Mouse (Mus musculus): ENCODE measurements around the gene Wfdc9. TPM values are rescaled to one million over a fixed set of nuclear protein-coding genes. Genes with fewer than 3 reads are reported as not detected.
A peak's percentile ranks its signal among the peaks of the same experiment; 100 is the strongest.
"Not testable (repeated sequence)": the region's sequence is repeated elsewhere in the genome, so short reads cannot be mapped to it uniquely, and the experiment has no call there.

The Wfdc9 gene
- total RNA-seq, 2 experiments from 2014 or later = not detected

- intact Hi-C loops (cut with DNase I) = no loop called here
- DNase-seq = no peak
Observed at GRCm38 (mm10) chr2:164635266-164635665, 21.1 kb downstream of the Wfdc9 start.

- no peak for DNase-seq
- intact Hi-C loops (cut with DNase I) = no loop called here
Observed at GRCm38 (mm10) chr2:164621775-164622174, 34.6 kb downstream of the Wfdc9 start.

- DNase-seq = no peak
- intact Hi-C loops (cut with DNase I) = no loop called here
Observed at GRCm38 (mm10) chr2:164619050-164619449, 37.3 kb downstream of the Wfdc9 start.

- no peak for DNase-seq
- intact Hi-C loops (cut with DNase I) = no loop called here
Observed at GRCm38 (mm10) chr2:164615386-164615785, 41.0 kb downstream of the Wfdc9 start.

- intact Hi-C loops (cut with DNase I) = not testable (repeated sequence)
- DNase-seq = peak; percentile 38 to 47
Observed at GRCm38 (mm10) chr2:164613471-164613870, 42.9 kb downstream of the Wfdc9 start, which contains the start of the genes Wfdc6b and Wfdc8. Gene Wfdc6b, plus strand, starts transcription at chr2:164613522. Gene Wfdc8, minus strand, starts transcription at chr2:164613626.

GRCm38 (mm10) chr2:164608781-164609180, 47.6 kb downstream of the Wfdc9 start:
- DNase-seq = no peak
- intact Hi-C loops (cut with DNase I) = no loop called here

- intact Hi-C loops (cut with DNase I) = no loop called here
- DNase-seq = no peak
Observed at GRCm38 (mm10) chr2:164604411-164604810, 52.0 kb downstream of the Wfdc9 start.

GRCm38 (mm10) chr2:164603482-164603881, 52.9 kb downstream of the Wfdc9 start:
- intact Hi-C loops (cut with DNase I) = no loop called here

GRCm38 (mm10) chr2:164600179-164600578, 56.2 kb downstream of the Wfdc9 start:
- no peak for DNase-seq
- intact Hi-C loops (cut with DNase I) = no loop called here

More at GRCm38 (mm10) chr2:164603482-164603881, 52.9 kb downstream of the Wfdc9 start:
- no peak for DNase-seq

Other genes starting within 250 kb of the Wfdc9 start
- 10 to 100 TPM; 36.5 to 50.3 TPM for gene Sdc4, start 212.7 kb downstream of the Wfdc9 start, total RNA-seq (2021)
- 10 to 100 TPM; 17.2 to 20.3 TPM for gene Sys1, start 199.6 kb downstream of the Wfdc9 start, total RNA-seq (2021)
- gene Gm20458, start 195.6 kb downstream of the Wfdc9 start, total RNA-seq (2021) = 1 to 10 TPM; 2.5 to 5.3 TPM
- not detected for gene Trp53tg5, start 182.9 kb downstream of the Wfdc9 start, total RNA-seq (2021)
- gene Dbndd2, start 170.5 kb downstream of the Wfdc9 start, total RNA-seq (2021) = 10 to 100 TPM; 24.6 to 25.8 TPM
- gene Pigt, start 159.1 kb downstream of the Wfdc9 start, total RNA-seq (2021) = 10 to 100 TPM; 31.8 to 32.5 TPM
- gene Wfdc2, start 94.2 kb downstream of the Wfdc9 start, total RNA-seq (2021) = under 1 TPM in 1 of 2 experiments, not detected in 1; 0.71 TPM
- not detected for gene Spint3, start 83.1 kb downstream of the Wfdc9 start, total RNA-seq (2021)
- gene Wfdc6a, start 71.1 kb downstream of the Wfdc9 start, total RNA-seq (2021) = not detected
- not detected for gene Eppin, start 63.0 kb downstream of the Wfdc9 start, total RNA-seq (2021)
- gene Wfdc6b, start 43.1 kb downstream of the Wfdc9 start, total RNA-seq (2021) = not detected
- not detected for gene Wfdc8, start 43.0 kb downstream of the Wfdc9 start, total RNA-seq (2021)
- not detected for gene Wfdc16, start 17.8 kb downstream of the Wfdc9 start, total RNA-seq (2021)
- gene Wfdc10, start 537 bp downstream of the Wfdc9 start, total RNA-seq (2021) = not detected
- not detected for gene Wfdc11, start 17.5 kb upstream of the Wfdc9 start, total RNA-seq (2021)
- not detected for gene Wfdc13, start 28.5 kb upstream of the Wfdc9 start, total RNA-seq (2021)
- gene Spint4, start 41.9 kb upstream of the Wfdc9 start, total RNA-seq (2021) = not detected
- not detected for gene Spint5, start 58.7 kb upstream of the Wfdc9 start, total RNA-seq (2021)
- not detected for gene Wfdc3, start 89.3 kb upstream of the Wfdc9 start, total RNA-seq (2021)
- 10 to 100 TPM; 15.8 to 18.1 TPM for gene Dnttip1, start 89.4 kb upstream of the Wfdc9 start, total RNA-seq (2021)
- gene Ube2c, start 113.3 kb upstream of the Wfdc9 start, total RNA-seq (2021) = 1 to 10 TPM; 1.0 to 1.4 TPM
- gene Tnnc2, start 123.4 kb upstream of the Wfdc9 start, total RNA-seq (2021) = over 10,000 TPM; 16,945 to 17,744 TPM
- 10 to 100 TPM; 18.1 to 20.8 TPM for gene Snx21, start 129.2 kb upstream of the Wfdc9 start, total RNA-seq (2021)
- gene Acot8, start 148.3 kb upstream of the Wfdc9 start, total RNA-seq (2021) = 1 to 10 TPM; 6.9 to 8.6 TPM
- gene Zswim3, start 148.5 kb upstream of the Wfdc9 start, total RNA-seq (2021) = 1 to 10 TPM; 1.2 TPM
- 1 to 10 TPM; 3.0 to 4.6 TPM for gene Zswim1, start 166.1 kb upstream of the Wfdc9 start, total RNA-seq (2021)
- gene Spata25, start 172.0 kb upstream of the Wfdc9 start, total RNA-seq (2021) = under 1 TPM in 1 of 2 experiments, not detected in 1; 0.36 TPM
- gene Ctsa, start 176.3 kb upstream of the Wfdc9 start, total RNA-seq (2021) = 10 to 100 TPM; 45.6 to 49.4 TPM
- gene Neurl2, start 176.9 kb upstream of the Wfdc9 start, total RNA-seq (2021) = 10 to 100 TPM; 35.8 to 36.3 TPM
- 10 to 100 TPM; 15.3 to 15.7 TPM for gene Pltp, start 201.1 kb upstream of the Wfdc9 start, total RNA-seq (2021)
- 10 to 100 TPM; 23.8 to 26.9 TPM for gene Pcif1, start 222.7 kb upstream of the Wfdc9 start, total RNA-seq (2021)

Data from gastrocnemius, postnatal 36 days (tissue).